Mouse (Mus musculus) MEL (cell line): ENCODE results near the gene Shmt2. TPM values are rescaled to one million over a fixed set of nuclear protein-coding genes. Genes with fewer than 3 reads are reported as not detected.

Experiments used
- DNase-seq: peaks from one replicate; pipeline ENCODE4 v3.0.0; 2011; ENCODE audit warnings: low read depth, low spot score
- H3K27ac ChIP-seq: 2 replicates; pipeline ENCODE4 v1.5.1; 2012; ENCODE audit warnings: low read depth, mild to moderate bottlenecking, control low read depth, low read length, moderate library complexity; ENCODE audit not compliant: control insufficient read depth
- H3K27me3 ChIP-seq, 2 experiments: fragments of 150-350 bp in 1 of 2; sonication (generic) in 1 of 2; 2 replicates each; pipeline ENCODE4 v1.6.1; 2012; ENCODE audit warnings: low read length in 2 of 2, mild to moderate bottlenecking in 2 of 2, improper control_type of control experiment in 1 of 2, moderate library complexity in 1 of 2; ENCODE audit not compliant: insufficient read depth in 2 of 2, control insufficient read depth in 1 of 2
- H3K36me3 ChIP-seq, 2 experiments: 2 replicates each; pipeline ENCODE4 v1.6.1; 2012 to 2014; ENCODE audit warnings: low read length in 2 of 2, improper control_type of control experiment in 1 of 2, inconsistent platforms in 1 of 2, mild to moderate bottlenecking in 1 of 2; ENCODE audit not compliant: insufficient read depth in 2 of 2, control insufficient read depth in 1 of 2
- H3K4me1 ChIP-seq, 2 experiments: fragments of 150-350 bp in 1 of 2; sonication (generic) in 1 of 2; 2 replicates each; pipeline ENCODE4 v1.6.1; 2012; ENCODE audit warnings: low read length in 2 of 2, improper control_type of control experiment in 1 of 2, mild to moderate bottlenecking in 1 of 2; ENCODE audit not compliant: insufficient read depth in 2 of 2, control insufficient read depth in 1 of 2
- H3K4me3 ChIP-seq, 2 experiments: fragments of 150-350 bp in 1 of 2; sonication (generic) in 1 of 2; 2 replicates each; pipeline ENCODE4 v1.5.1; 2012; ENCODE audit warnings: low read depth in 2 of 2, low read length in 2 of 2, mild to moderate bottlenecking in 2 of 2, moderate library complexity in 2 of 2, control low read depth in 1 of 2, improper control_type of control experiment in 1 of 2; ENCODE audit not compliant: control insufficient read depth in 1 of 2, insufficient read depth in 1 of 2
- H3K79me2 ChIP-seq: 2 replicates; pipeline ENCODE4 v1.6.1; 2012; ENCODE audit warnings: mild to moderate bottlenecking, low read length, moderate library complexity; ENCODE audit not compliant: control insufficient read depth, poor library complexity, insufficient read depth
- H3K9ac ChIP-seq: 2 replicates; pipeline ENCODE4 v1.6.1; 2012; ENCODE audit warnings: low read depth, mild to moderate bottlenecking, control low read depth, low read length, moderate library complexity; ENCODE audit not compliant: control insufficient read depth, poor library complexity, severe bottlenecking
- H3K9me3 ChIP-seq: fragments of 150-350 bp; sonication (generic); replicated peaks from 2 replicates; pipeline ENCODE4 v1.6.1; 2012; ENCODE audit warnings: mild to moderate bottlenecking, low read length, improper control_type of control experiment, moderate library complexity; ENCODE audit not compliant: insufficient read depth
- CHD1 ChIP-seq: IDR thresholded peaks from 2 replicates; pipeline ENCODE4 v1.6.1; 2012; ENCODE audit warnings: low read depth, mild to moderate bottlenecking, inconsistent platforms, low read length, improper control_type of control experiment
- CTCF ChIP-seq, 3 experiments: IDR thresholded peaks in 2 of 3; conservative IDR thresholded peaks in 1 of 3; 2 replicates each; pipeline ENCODE4 v1.5.1; 2011 to 2012; ENCODE audit warnings: low read length in 3 of 3, low read depth in 2 of 3, mild to moderate bottlenecking in 2 of 3, improper control_type of control experiment in 1 of 3, inconsistent platforms in 1 of 3, mixed read lengths in 1 of 3, moderate library complexity in 1 of 3; ENCODE audit not compliant: control insufficient read depth in 1 of 3, insufficient read depth in 1 of 3, poor library complexity in 1 of 3, severe bottlenecking in 1 of 3
- E2F4 ChIP-seq: IDR thresholded peaks from 2 replicates; pipeline ENCODE4 v1.6.1; 2011; ENCODE audit warnings: low read depth, low read length, improper control_type of control experiment, borderline replicate concordance
- EP300 ChIP-seq, 2 experiments: IDR thresholded peaks; 2 replicates each; pipeline ENCODE4 v1.6.1; 2011; ENCODE audit warnings: improper control_type of control experiment in 2 of 2, low read length in 2 of 2, low read depth in 1 of 2, mild to moderate bottlenecking in 1 of 2
- GATA1 ChIP-seq: IDR thresholded peaks from 2 replicates; pipeline ENCODE4 v1.6.1; 2011; ENCODE audit warnings: low read depth, low read length, improper control_type of control experiment
- KAT2A ChIP-seq: conservative IDR thresholded peaks from 2 replicates; pipeline ENCODE4 v1.6.1; 2012; ENCODE audit warnings: low read depth, low read length, improper control_type of control experiment, inconsistent platforms
- MAZ ChIP-seq: IDR thresholded peaks from 2 replicates; pipeline ENCODE4 v1.6.1; 2012; ENCODE audit warnings: low read depth, mild to moderate bottlenecking, inconsistent platforms, low read length, improper control_type of control experiment
- MYB ChIP-seq: IDR thresholded peaks from 2 replicates; pipeline ENCODE4 v1.6.1; 2011; ENCODE audit warnings: mild to moderate bottlenecking, low read depth, low read length, improper control_type of control experiment
- MYC ChIP-seq: IDR thresholded peaks from 2 replicates; pipeline ENCODE4 v1.6.1; 2011; ENCODE audit warnings: low read depth, mild to moderate bottlenecking, low read length, improper control_type of control experiment, moderate library complexity
- NELFE ChIP-seq: IDR thresholded peaks from 2 replicates; pipeline ENCODE4 v1.6.1; 2011; ENCODE audit warnings: low read depth, low read length, improper control_type of control experiment
- NRF1 ChIP-seq: IDR thresholded peaks from 2 replicates; pipeline ENCODE4 v1.6.1; 2014; ENCODE audit warnings: low read depth, mild to moderate bottlenecking, inconsistent platforms, low read length, improper control_type of control experiment, moderate library complexity; ENCODE audit not compliant: poor library complexity, insufficient read depth, severe bottlenecking
- POLR2A ChIP-seq, 2 experiments: IDR thresholded peaks; 2 replicates each; pipeline ENCODE4 v1.6.1; 2011 to 2012; ENCODE audit warnings: low read length in 2 of 2, mild to moderate bottlenecking in 2 of 2, control low read depth in 1 of 2, improper control_type of control experiment in 1 of 2, low read depth in 1 of 2, moderate library complexity in 1 of 2; ENCODE audit not compliant: control insufficient read depth in 1 of 2, insufficient read depth in 1 of 2, poor library complexity in 1 of 2
- POLR2AphosphoS2 ChIP-seq: IDR thresholded peaks from 2 replicates; pipeline ENCODE4 v1.6.1; 2011; ENCODE audit warnings: low read length, improper control_type of control experiment
- POLR2AphosphoS5 ChIP-seq: IDR thresholded peaks from 2 replicates; pipeline ENCODE4 v1.6.1; 2012; ENCODE audit warnings: low read depth, borderline replicate concordance, mild to moderate bottlenecking, inconsistent platforms, low read length, moderate library complexity, mixed read lengths
- RCOR1 ChIP-seq: IDR thresholded peaks from 2 replicates; pipeline ENCODE4 v1.6.1; 2012; ENCODE audit warnings: low read depth, mild to moderate bottlenecking, inconsistent platforms, low read length, improper control_type of control experiment
- TBP ChIP-seq: IDR thresholded peaks from 2 replicates; pipeline ENCODE4 v1.8.0; 2011; ENCODE audit warnings: low read depth, low read length, improper control_type of control experiment
- TCF12 ChIP-seq: IDR thresholded peaks from 2 replicates; pipeline ENCODE4 v1.6.1; 2014; ENCODE audit warnings: low read depth, mild to moderate bottlenecking, inconsistent platforms, low read length, improper control_type of control experiment, moderate library complexity
- USF1 ChIP-seq: IDR thresholded peaks from 2 replicates; pipeline ENCODE4 v1.6.1; 2014; ENCODE audit warnings: low read depth, mild to moderate bottlenecking, inconsistent platforms, low read length, improper control_type of control experiment, moderate library complexity
- USF2 ChIP-seq, 2 experiments: IDR thresholded peaks; 2 replicates each; pipeline ENCODE4 v1.6.1; 2011 to 2012; ENCODE audit warnings: improper control_type of control experiment in 2 of 2, low read length in 2 of 2, borderline replicate concordance in 1 of 2, inconsistent platforms in 1 of 2, low read depth in 1 of 2, mild to moderate bottlenecking in 1 of 2; ENCODE audit not compliant: insufficient read depth in 1 of 2
- ZKSCAN1 ChIP-seq: IDR thresholded peaks from 2 replicates; pipeline ENCODE4 v1.6.1; 2012; ENCODE audit warnings: low read depth, mild to moderate bottlenecking, inconsistent platforms, low read length, improper control_type of control experiment, moderate library complexity
- polyA plus RNA-seq, 2 experiments: library from polyadenylated mRNA; stranded (reverse) in 1 of 2; unstranded in 1 of 2; fragments of >175 nt in 1 of 2; fragments of >200 nt in 1 of 2; gene quantifications; 2 replicates each; pipeline versions ENCODE4 v1.2.1 to v1.2.4; 2012; ENCODE audit warnings: low replicate concordance in 2 of 2, low read depth in 1 of 2; ENCODE audit not compliant: insufficient read length in 2 of 2, insufficient read depth in 1 of 2, missing spikeins in 1 of 2
- total RNA-seq: library from RNA; depleted of rRNA; stranded (reverse); fragments of 300-350 nt; gene quantifications from 2 replicates; pipeline ENCODE4 v1.2.3, GENCODE M21; 2012

Gene Shmt2
- total and polyA plus RNA-seq, 3 experiments, result 242 to 582 (median 263) TPM

DNA sequence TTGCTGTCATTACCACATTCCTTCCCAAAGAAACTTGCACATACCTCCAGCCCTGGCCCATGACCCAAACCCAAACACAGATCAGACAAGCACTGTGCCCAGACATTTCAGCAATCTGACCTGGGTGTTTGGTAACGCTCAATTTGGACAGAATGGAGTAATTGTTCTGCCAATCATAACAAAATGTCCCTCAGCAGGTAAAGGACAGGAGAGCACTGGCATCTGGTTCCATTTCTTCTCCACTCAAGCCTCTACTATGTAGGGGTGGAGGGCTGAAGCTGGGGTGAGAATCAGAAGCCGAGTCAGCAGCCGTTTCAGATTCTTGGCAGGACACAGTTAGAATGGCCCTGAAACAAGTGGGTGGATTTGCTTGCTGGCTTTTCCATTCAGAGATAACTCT lies 30.1 kb downstream of the Shmt2 start:
- H3K9me3 ChIP-seq, result no peaks in the 10 kb centered on the region
- peaks cover 0 to 3% of the 10 kb centered on the region in 2 experiments; a peak in 2 of 4 replicates for H3K36me3 ChIP-seq
- no peaks in the 10 kb centered on the region for H3K27me3 ChIP-seq
- DNase-seq, result no peak
- H3K79me2 ChIP-seq, result no peaks in the 10 kb centered on the region
- no peaks in the 10 kb centered on the region for H3K4me1 ChIP-seq
- no peak overlapping the region for H3K9ac ChIP-seq
- TF ChIP-seq MYC (no peak), KAT2A (no peak), MAZ (no peak), EP300 (IDR thresholded peaks at IDR 0.05; ENCODE audit: low read depth in 1 of 2, low read length in 2 of 2) (no peak), NELFE (no peak), USF1 (no peak), RCOR1 (no peak), USF2 (IDR thresholded peaks at IDR 0.05; ENCODE audit: borderline replicate concordance in 1 of 2, insufficient read depth in 1 of 2, low read depth in 1 of 2, low read length in 2 of 2) (no peak), ZKSCAN1 (no peak), GATA1 (no peak), E2F4 (no peak), POLR2AphosphoS5 (no peak), TBP (no peak), TCF12 (no peak), CHD1 (no peak), MYB (no peak), POLR2AphosphoS2 (no peak), POLR2A (IDR thresholded peaks at IDR 0.05; ENCODE audit: control insufficient read depth in 1 of 2, insufficient read depth in 1 of 2, low read depth in 1 of 2, low read length in 2 of 2, poor library complexity in 1 of 2) (no peak)
- no peak overlapping the region for H3K4me3 ChIP-seq
- no peak overlapping the region for H3K27ac ChIP-seq

DNA sequence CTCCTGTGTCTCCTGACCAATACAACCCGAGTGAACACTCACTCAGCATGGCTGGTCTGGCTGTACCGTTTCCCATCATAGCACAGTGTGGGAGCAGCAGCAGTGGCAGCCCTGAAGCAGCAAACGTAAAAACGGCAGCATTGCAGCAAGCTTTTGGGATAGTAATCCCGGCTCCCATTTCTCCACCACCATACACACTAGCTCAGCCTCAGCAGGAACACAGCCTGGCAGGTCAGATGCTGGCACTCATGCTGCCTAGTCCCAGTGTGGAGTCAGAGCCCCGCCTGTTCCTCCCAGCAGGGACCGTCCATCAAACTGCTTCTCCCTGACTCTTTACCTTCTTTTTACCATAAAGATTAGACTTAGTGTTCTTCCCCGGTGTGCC lies 31.1 kb downstream of the Shmt2 start:
- TF ChIP-seq NRF1, result no peak
- TF ChIP-seq CTCF (IDR thresholded peaks at IDR 0.05 in 2 of 3, conservative IDR thresholded peaks at IDR 0.05 in 1 of 3; ENCODE audit: control insufficient read depth in 1 of 3, insufficient read depth in 1 of 3, low read depth in 2 of 3, low read length in 3 of 3, poor library complexity in 1 of 3, severe bottlenecking in 1 of 3), result no peak
- TF ChIP-seq GATA1, result no peak
- H3K9me3 ChIP-seq, result no peaks in the 10 kb centered on the region
- H3K4me3 ChIP-seq, result no peak overlapping the region
- H3K79me2 ChIP-seq, result no peaks in the 10 kb centered on the region
- DNase-seq, result no peak
- no peak overlapping the region for H3K27ac ChIP-seq
- H3K9ac ChIP-seq, result no peak overlapping the region
- H3K4me1 ChIP-seq, result no peaks in the 10 kb centered on the region
- no peaks in the 10 kb centered on the region for H3K27me3 ChIP-seq
- peaks cover 0 to 4% of the 10 kb centered on the region in 2 experiments; a peak in 2 of 4 replicates for H3K36me3 ChIP-seq
